Mouse (Mus musculus) cerebellum, postnatal 14 days (tissue): ENCODE measurements at regions not wholly inside any gene's neighbourhood (a gene's known extent, or its start where the extent isn't known, plus 50 kb on each side); places are given as distances from the start of the nearest gene placed in this dataset.
A peak's percentile ranks its signal among the peaks of the same experiment; 100 is the strongest.

Experiments used
- DNase-seq, 2 experiments: peaks; one replicate each; pipeline ENCODE4 v3.0.0; 2021; ENCODE audit warnings: mixed read lengths in 2 of 2

DNA sequence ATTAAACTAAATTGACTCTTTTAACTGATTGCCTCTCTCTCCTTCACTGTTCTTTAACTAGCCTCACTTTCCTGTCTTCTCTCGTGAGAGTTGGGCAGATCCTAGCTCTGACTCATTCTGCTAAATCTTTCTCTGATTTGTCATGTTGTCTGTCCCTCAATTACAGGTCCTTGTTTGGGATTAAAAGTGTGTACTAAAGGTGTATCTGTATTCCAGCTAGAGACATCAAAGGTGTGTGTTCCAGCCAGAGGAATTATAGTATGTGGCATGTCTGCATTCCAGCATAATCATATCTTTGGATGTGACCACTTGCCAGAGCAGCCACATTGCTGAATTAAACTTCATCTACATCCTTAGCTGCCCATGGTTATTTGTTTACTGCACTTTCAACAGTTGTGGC, 167.5 kb upstream of the Fam83b start:
- DNase-seq, result no peak

DNA sequence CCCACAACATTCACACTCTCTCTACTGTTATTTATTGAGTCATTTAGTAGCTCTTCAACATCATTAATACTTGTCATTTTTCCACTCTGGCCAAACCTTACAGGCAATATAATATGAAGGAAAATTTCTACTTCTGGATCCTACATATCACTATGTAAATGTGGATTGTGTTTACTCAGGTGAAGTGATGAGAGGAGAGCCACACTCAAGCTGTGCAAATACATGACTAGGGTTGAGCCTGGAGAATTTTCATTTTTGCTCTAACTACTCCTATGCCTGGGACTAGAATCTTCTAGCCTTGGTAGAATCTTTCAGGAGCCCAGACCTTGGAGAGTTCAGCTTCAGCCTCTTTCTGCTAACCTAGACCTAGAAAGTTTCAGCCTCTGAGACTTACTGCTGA, 166.9 kb upstream of the Fam83b start:
- DNase-seq, result no peak

DNA sequence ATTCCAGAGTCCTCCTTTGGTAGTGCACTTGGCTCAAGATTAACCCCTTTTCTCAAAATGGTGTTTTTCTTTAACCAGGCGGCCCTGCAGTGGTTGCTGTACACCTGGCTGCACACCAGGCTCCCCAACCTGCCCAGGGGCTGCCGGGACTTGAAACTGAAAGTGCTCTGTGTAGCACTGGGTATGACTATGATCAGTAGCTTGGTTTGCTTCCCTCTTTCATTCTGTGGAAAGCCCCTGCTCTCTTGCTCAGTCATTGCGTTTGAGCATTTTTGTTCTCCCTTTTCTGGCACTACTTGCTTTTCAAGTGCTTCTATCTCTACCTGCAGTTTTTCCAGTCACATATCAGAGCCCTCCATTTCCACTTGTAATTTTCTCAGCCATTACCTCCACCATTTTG, 156.0 kb upstream of the Fam83b start:
- DNase-seq, result no peak

DNA sequence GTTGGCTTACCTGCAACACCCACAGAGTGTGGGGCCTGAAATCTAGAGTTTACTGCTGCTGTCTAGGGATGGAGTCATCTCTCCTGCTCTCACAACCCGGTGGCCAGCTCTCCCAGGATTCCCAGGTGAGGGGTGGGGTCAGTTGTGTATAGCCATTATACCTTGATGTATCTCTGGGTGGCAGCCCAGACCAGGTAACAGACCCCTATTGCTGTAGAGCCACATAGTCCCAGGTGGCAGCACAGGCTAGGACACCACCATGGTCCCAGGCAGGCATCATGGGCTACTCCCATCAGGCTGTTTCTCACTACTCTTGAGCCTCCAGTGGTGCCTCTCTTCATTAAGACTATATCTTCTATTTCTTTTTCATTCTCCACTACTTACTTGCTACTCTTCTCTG, 148.9 kb upstream of the Fam83b start:
- DNase-seq, result no peak

DNA sequence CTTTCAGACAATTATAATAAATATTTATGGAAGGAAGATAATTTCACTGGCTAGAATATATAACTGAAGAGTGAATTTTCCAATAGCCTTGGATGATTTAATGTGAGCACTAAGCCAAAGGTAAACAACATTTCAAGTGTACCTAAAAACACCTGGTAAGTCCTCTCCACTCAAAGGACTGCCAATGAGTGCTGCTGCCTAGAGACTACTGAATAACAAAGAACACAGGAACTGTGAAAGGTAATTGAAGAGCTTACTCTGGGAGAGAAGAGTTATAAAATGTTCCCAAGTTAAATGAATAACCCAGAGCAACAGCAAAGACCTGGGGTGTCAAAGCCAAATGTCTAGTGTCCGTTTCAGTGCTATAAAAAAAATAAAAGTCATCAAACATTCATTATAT, 139.5 kb upstream of the Fam83b start:
- no peak for DNase-seq

DNA sequence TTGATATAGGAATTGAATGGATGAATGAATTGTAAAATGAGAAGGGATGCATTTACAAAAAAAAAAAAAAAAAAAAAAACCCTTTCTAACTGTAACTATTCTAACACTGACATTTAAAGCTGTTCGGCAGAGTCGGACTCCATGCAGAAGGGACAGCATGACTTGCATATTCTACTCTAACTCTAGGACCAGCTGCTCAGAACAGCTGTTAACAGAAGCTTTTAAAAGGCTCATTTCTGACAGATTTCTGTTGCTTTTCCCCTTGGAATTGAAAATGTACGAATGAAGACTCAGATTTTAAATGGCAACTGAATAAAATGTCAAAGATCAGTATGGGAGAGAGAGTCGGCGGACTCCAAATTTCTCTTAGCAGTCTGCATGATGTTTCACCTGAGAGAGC, 138.9 kb upstream of the Fam83b start:
- no peak for DNase-seq

- DNase-seq, result no peak
These were observed 128.6 kb upstream of the Fam83b start for GRCm38 (mm10) chr9:76695547-76695946.

- DNase-seq, result no peak
These were observed 126.1 kb upstream of the Fam83b start for GRCm38 (mm10) chr9:76692976-76693375.

DNA sequence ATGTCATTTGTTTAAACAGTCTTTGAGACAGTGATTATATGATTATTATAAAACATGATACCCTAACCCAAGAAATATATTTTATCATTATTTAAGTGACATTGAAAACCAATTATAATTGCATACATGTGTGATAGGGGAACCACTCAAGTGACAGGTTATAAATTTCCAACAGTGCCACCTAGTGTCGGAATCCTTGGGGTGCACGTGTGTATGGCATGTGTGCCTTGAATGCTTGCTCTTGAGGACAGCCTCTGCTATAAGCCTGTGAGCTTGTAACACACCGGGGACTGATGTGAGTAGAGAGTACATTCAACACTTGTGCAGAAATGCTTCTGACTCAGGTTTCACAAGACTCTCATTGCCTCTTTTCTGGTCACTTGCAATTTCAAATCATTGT, 93.9 kb upstream of the Fam83b start:
- DNase-seq, result peak; percentile 75 to 78

DNA sequence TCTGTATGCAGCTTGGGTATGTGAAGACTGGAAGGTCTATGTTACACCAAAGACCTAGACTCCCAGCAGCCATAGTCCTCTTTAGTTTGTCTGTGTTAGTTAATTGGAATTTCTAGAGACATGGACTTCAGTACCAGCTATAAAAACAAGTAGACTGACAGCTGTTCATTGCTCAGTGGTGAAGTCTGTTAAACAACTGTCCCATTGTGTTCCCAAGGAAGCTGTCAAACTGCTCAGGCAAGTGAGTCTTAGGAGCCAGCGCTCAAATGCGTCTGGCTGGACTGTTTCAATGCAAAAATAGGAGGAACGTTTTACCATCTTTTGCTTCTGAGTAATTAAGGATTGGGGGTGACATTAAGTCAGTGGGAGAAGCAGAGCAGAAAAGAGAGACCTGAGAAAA, 92.9 kb upstream of the Fam83b start:
- DNase-seq, result no peak

- DNase-seq, result no peak
These were observed 86.4 kb upstream of the Fam83b start for GRCm38 (mm10) chr9:76653311-76653710.

- no peak for DNase-seq
These were observed 82.6 kb upstream of the Fam83b start for GRCm38 (mm10) chr9:76649484-76649883.

DNA sequence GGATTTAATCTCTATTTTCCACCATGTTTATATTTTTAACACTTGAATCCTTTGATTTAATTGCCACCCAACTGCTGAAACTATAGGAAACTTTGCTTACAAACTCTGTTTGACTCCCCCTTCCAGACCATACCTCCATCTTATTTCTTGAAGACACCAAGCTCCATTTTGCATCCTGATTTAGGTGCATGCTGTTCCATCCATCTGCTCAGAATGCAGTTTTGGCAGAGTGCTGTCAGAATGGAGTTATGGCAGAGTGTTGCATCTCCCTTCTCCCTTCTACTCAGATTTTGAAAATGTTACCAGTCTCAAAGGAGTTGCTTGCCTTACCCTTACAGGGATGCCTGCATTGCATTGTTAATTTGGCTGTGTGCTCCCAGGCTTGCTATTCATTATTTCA, 79.5 kb upstream of the Fam83b start:
- peak in 1 of 2 experiments; percentile 8 for DNase-seq
